Mouse (Mus musculus) MEL (cell line): ENCODE measurements at regions not wholly inside any gene's neighbourhood (a gene's known extent, or its start where the extent isn't known, plus 50 kb on each side); places are given as distances from the start of the nearest gene placed in this dataset.

Experiments
- DNase-seq: peaks from one replicate; pipeline ENCODE4 v3.0.0; 2011; ENCODE audit warnings: low read depth, low spot score
- H3K27ac ChIP-seq: 2 replicates; pipeline ENCODE4 v1.5.1; 2012; ENCODE audit warnings: low read depth, mild to moderate bottlenecking, control low read depth, low read length, moderate library complexity; ENCODE audit not compliant: control insufficient read depth
- H3K27me3 ChIP-seq, 2 experiments: fragments of 150-350 bp in 1 of 2; sonication (generic) in 1 of 2; 2 replicates each; pipeline ENCODE4 v1.6.1; 2012; ENCODE audit warnings: low read length in 2 of 2, mild to moderate bottlenecking in 2 of 2, improper control_type of control experiment in 1 of 2, moderate library complexity in 1 of 2; ENCODE audit not compliant: insufficient read depth in 2 of 2, control insufficient read depth in 1 of 2
- H3K36me3 ChIP-seq, 2 experiments: 2 replicates each; pipeline ENCODE4 v1.6.1; 2012 to 2014; ENCODE audit warnings: low read length in 2 of 2, improper control_type of control experiment in 1 of 2, inconsistent platforms in 1 of 2, mild to moderate bottlenecking in 1 of 2; ENCODE audit not compliant: insufficient read depth in 2 of 2, control insufficient read depth in 1 of 2
- H3K4me1 ChIP-seq, 2 experiments: fragments of 150-350 bp in 1 of 2; sonication (generic) in 1 of 2; 2 replicates each; pipeline ENCODE4 v1.6.1; 2012; ENCODE audit warnings: low read length in 2 of 2, improper control_type of control experiment in 1 of 2, mild to moderate bottlenecking in 1 of 2; ENCODE audit not compliant: insufficient read depth in 2 of 2, control insufficient read depth in 1 of 2
- H3K4me3 ChIP-seq, 2 experiments: fragments of 150-350 bp in 1 of 2; sonication (generic) in 1 of 2; 2 replicates each; pipeline ENCODE4 v1.5.1; 2012; ENCODE audit warnings: low read depth in 2 of 2, low read length in 2 of 2, mild to moderate bottlenecking in 2 of 2, moderate library complexity in 2 of 2, control low read depth in 1 of 2, improper control_type of control experiment in 1 of 2; ENCODE audit not compliant: control insufficient read depth in 1 of 2, insufficient read depth in 1 of 2
- H3K79me2 ChIP-seq: 2 replicates; pipeline ENCODE4 v1.6.1; 2012; ENCODE audit warnings: mild to moderate bottlenecking, low read length, moderate library complexity; ENCODE audit not compliant: control insufficient read depth, poor library complexity, insufficient read depth
- H3K9ac ChIP-seq: 2 replicates; pipeline ENCODE4 v1.6.1; 2012; ENCODE audit warnings: low read depth, mild to moderate bottlenecking, control low read depth, low read length, moderate library complexity; ENCODE audit not compliant: control insufficient read depth, poor library complexity, severe bottlenecking
- H3K9me3 ChIP-seq: fragments of 150-350 bp; sonication (generic); replicated peaks from 2 replicates; pipeline ENCODE4 v1.6.1; 2012; ENCODE audit warnings: mild to moderate bottlenecking, low read length, improper control_type of control experiment, moderate library complexity; ENCODE audit not compliant: insufficient read depth
- CHD1 ChIP-seq: IDR thresholded peaks from 2 replicates; pipeline ENCODE4 v1.6.1; 2012; ENCODE audit warnings: low read depth, mild to moderate bottlenecking, inconsistent platforms, low read length, improper control_type of control experiment
- CHD2 ChIP-seq: IDR thresholded peaks from 2 replicates; pipeline ENCODE4 v1.6.1; 2011; ENCODE audit warnings: low read length, improper control_type of control experiment
- EP300 ChIP-seq, 2 experiments: IDR thresholded peaks; 2 replicates each; pipeline ENCODE4 v1.6.1; 2011; ENCODE audit warnings: improper control_type of control experiment in 2 of 2, low read length in 2 of 2, low read depth in 1 of 2, mild to moderate bottlenecking in 1 of 2
- ETS1 ChIP-seq: IDR thresholded peaks from 2 replicates; pipeline ENCODE4 v1.6.1; 2012; ENCODE audit warnings: low read depth, mild to moderate bottlenecking, inconsistent platforms, low read length, improper control_type of control experiment, moderate library complexity
- GABPA ChIP-seq: IDR thresholded peaks from 2 replicates; pipeline ENCODE4 v1.6.1; 2012; ENCODE audit warnings: low read depth, mild to moderate bottlenecking, inconsistent platforms, low read length, improper control_type of control experiment, moderate library complexity
- HCFC1 ChIP-seq: IDR thresholded peaks from 2 replicates; pipeline ENCODE4 v1.6.1; 2012; ENCODE audit warnings: low read depth, mild to moderate bottlenecking, inconsistent platforms, low read length, improper control_type of control experiment, moderate library complexity
- JUND ChIP-seq: IDR thresholded peaks from 2 replicates; pipeline ENCODE4 v1.6.1; 2011; ENCODE audit warnings: low read depth, mild to moderate bottlenecking, improper control_type of control experiment, low read length
- KAT2A ChIP-seq: conservative IDR thresholded peaks from 2 replicates; pipeline ENCODE4 v1.6.1; 2012; ENCODE audit warnings: low read depth, low read length, improper control_type of control experiment, inconsistent platforms
- MAFK ChIP-seq: IDR thresholded peaks from 2 replicates; pipeline ENCODE4 v1.6.1; 2011; ENCODE audit warnings: low read depth, mild to moderate bottlenecking, low read length, improper control_type of control experiment, borderline replicate concordance
- MAX ChIP-seq: IDR thresholded peaks from 2 replicates; pipeline ENCODE4 v1.6.1; 2011; ENCODE audit warnings: low read length, improper control_type of control experiment
- MAZ ChIP-seq: IDR thresholded peaks from 2 replicates; pipeline ENCODE4 v1.6.1; 2012; ENCODE audit warnings: low read depth, mild to moderate bottlenecking, inconsistent platforms, low read length, improper control_type of control experiment
- MEF2A ChIP-seq: IDR thresholded peaks from 2 replicates; pipeline ENCODE4 v1.6.1; 2014; ENCODE audit warnings: low read depth, mild to moderate bottlenecking, inconsistent platforms, low read length, improper control_type of control experiment; ENCODE audit not compliant: poor library complexity, insufficient replicate concordance, severe bottlenecking; ENCODE audit errors: extremely low read depth
- MYB ChIP-seq: IDR thresholded peaks from 2 replicates; pipeline ENCODE4 v1.6.1; 2011; ENCODE audit warnings: mild to moderate bottlenecking, low read depth, low read length, improper control_type of control experiment
- MYC ChIP-seq: IDR thresholded peaks from 2 replicates; pipeline ENCODE4 v1.6.1; 2011; ENCODE audit warnings: low read depth, mild to moderate bottlenecking, low read length, improper control_type of control experiment, moderate library complexity
- NELFE ChIP-seq: IDR thresholded peaks from 2 replicates; pipeline ENCODE4 v1.6.1; 2011; ENCODE audit warnings: low read depth, low read length, improper control_type of control experiment
- NRF1 ChIP-seq: IDR thresholded peaks from 2 replicates; pipeline ENCODE4 v1.6.1; 2014; ENCODE audit warnings: low read depth, mild to moderate bottlenecking, inconsistent platforms, low read length, improper control_type of control experiment, moderate library complexity; ENCODE audit not compliant: poor library complexity, insufficient read depth, severe bottlenecking
- POLR2AphosphoS2 ChIP-seq: IDR thresholded peaks from 2 replicates; pipeline ENCODE4 v1.6.1; 2011; ENCODE audit warnings: low read length, improper control_type of control experiment
- RCOR1 ChIP-seq: IDR thresholded peaks from 2 replicates; pipeline ENCODE4 v1.6.1; 2012; ENCODE audit warnings: low read depth, mild to moderate bottlenecking, inconsistent platforms, low read length, improper control_type of control experiment
- SIN3A ChIP-seq: IDR thresholded peaks from 2 replicates; pipeline ENCODE4 v1.6.1; 2012; ENCODE audit warnings: low read length, improper control_type of control experiment, inconsistent platforms
- TAL1 ChIP-seq: IDR thresholded peaks from 2 replicates; pipeline ENCODE4 v1.6.1; 2012; ENCODE audit warnings: mild to moderate bottlenecking, inconsistent platforms, low read length, moderate library complexity, mixed read lengths
- TBP ChIP-seq: IDR thresholded peaks from 2 replicates; pipeline ENCODE4 v1.8.0; 2011; ENCODE audit warnings: low read depth, low read length, improper control_type of control experiment
- USF2 ChIP-seq, 2 experiments: IDR thresholded peaks; 2 replicates each; pipeline ENCODE4 v1.6.1; 2011 to 2012; ENCODE audit warnings: improper control_type of control experiment in 2 of 2, low read length in 2 of 2, borderline replicate concordance in 1 of 2, inconsistent platforms in 1 of 2, low read depth in 1 of 2, mild to moderate bottlenecking in 1 of 2; ENCODE audit not compliant: insufficient read depth in 1 of 2
- ZC3H11A ChIP-seq: IDR thresholded peaks from 2 replicates; pipeline ENCODE4 v1.6.1; 2012; ENCODE audit warnings: low read depth, mild to moderate bottlenecking, inconsistent platforms, low read length, improper control_type of control experiment
- ZKSCAN1 ChIP-seq: IDR thresholded peaks from 2 replicates; pipeline ENCODE4 v1.6.1; 2012; ENCODE audit warnings: low read depth, mild to moderate bottlenecking, inconsistent platforms, low read length, improper control_type of control experiment, moderate library complexity
- ZNF384 ChIP-seq: IDR thresholded peaks from 2 replicates; pipeline ENCODE4 v1.6.1; 2012; ENCODE audit warnings: low read depth, mild to moderate bottlenecking, inconsistent platforms, low read length, improper control_type of control experiment

DNA sequence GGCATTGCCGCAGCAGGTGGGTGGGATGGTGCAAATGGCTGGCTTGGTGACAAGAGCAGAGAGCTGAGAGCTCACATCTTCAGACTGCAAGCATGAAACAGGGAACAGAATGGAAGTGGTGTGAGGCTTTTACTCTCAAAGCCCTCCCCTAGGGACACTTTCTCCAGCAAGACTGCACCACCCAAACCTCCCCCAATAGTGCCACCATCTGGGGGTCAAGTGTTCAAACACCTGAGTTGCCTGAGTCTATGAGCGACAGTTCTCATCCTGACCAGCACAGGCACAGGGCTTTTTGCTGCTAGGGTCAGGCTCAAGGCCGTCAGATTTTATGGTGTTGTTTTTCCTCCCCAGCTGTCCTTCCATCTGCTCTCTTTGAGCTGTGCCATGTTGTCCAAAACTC lies 337.9 kb upstream of the Eif4g2 start:
- Histone ChIP-seq H3K27ac (no peak overlapping the region), H3K4me3 (no peak overlapping the region), H3K9ac (no peak overlapping the region), H3K27me3 (no peaks in the 10 kb centered on the region), H3K4me1 (no peaks in the 10 kb centered on the region), H3K9me3 (no peaks in the 10 kb centered on the region), H3K36me3 (no peaks in the 10 kb centered on the region), H3K79me2 (no peaks in the 10 kb centered on the region)
- TF ChIP-seq JUND (no peak), CHD1 (no peak), TBP (no peak), TAL1 (no peak), MYB (no peak), NELFE (no peak), EP300 (IDR thresholded peaks at IDR 0.05; ENCODE audit: low read depth in 1 of 2, low read length in 2 of 2) (no peak), ZKSCAN1 (no peak), GABPA (no peak), RCOR1 (no peak), HCFC1 (no peak)
- no peak for DNase-seq

DNA sequence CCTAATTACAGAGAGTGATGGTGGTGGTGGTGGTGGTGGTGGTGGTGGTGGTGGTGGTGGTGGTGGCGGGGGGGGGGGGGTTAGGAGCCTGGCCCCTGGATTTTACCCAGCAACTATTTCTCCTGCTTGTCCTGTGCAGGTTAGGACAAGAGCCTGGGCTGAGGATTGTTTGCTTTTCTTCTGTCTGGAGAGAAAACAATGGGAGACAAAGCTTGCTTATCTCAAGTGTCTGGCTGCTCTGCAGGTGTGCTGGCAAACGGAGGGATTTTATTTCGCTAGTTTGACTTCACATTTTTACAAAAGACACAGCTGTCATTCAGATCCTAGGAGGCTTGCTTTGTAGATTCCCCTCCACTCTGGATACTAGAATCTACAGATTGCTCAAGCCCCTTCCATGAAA lies 334.9 kb upstream of the Eif4g2 start:
- H3K4me1 ChIP-seq, result no peaks in the 10 kb centered on the region
- no peak for TF ChIP-seq ZNF384
- TF ChIP-seq GABPA, result no peak
- TF ChIP-seq NELFE, result no peak
- TF ChIP-seq ETS1, result no peak
- no peak for TF ChIP-seq POLR2AphosphoS2
- no peak for TF ChIP-seq NRF1
- no peak for TF ChIP-seq MEF2A
- TF ChIP-seq MAFK, result no peak
- TF ChIP-seq USF2 (IDR thresholded peaks at IDR 0.05; ENCODE audit: borderline replicate concordance in 1 of 2, insufficient read depth in 1 of 2, low read depth in 1 of 2, low read length in 2 of 2), result no peak
- no peak for TF ChIP-seq SIN3A
- no peak for TF ChIP-seq KAT2A
- TF ChIP-seq MYB, result no peak
- TF ChIP-seq CHD2, result no peak
- TF ChIP-seq RCOR1, result no peak
- no peak for TF ChIP-seq MYC
- TF ChIP-seq ZC3H11A, result no peak
- no peak for TF ChIP-seq MAX
- TF ChIP-seq MAZ, result no peak
- TF ChIP-seq, all 39 proteins: peak for 0
- no peak for DNase-seq
- H3K27ac ChIP-seq, result no peak overlapping the region
- no peak overlapping the region for H3K9ac ChIP-seq
- H3K9me3 ChIP-seq, result no peaks in the 10 kb centered on the region
- H3K4me3 ChIP-seq, result no peak overlapping the region
- no peaks in the 10 kb centered on the region for H3K27me3 ChIP-seq
- H3K36me3 ChIP-seq, result no peaks in the 10 kb centered on the region
- no peaks in the 10 kb centered on the region for H3K79me2 ChIP-seq
